Mouse (Mus musculus): ENCODE data around the gene Irak1. TPM values are rescaled to one million over a fixed set of nuclear protein-coding genes. Genes with fewer than 3 reads are reported as not detected.
A peak's percentile ranks its signal among the peaks of the same experiment; 100 is the strongest.

Gene Irak1
- polyA plus RNA-seq, 1 experiment from 2014 or later = 28.0 TPM

- DNase-seq (ENCODE audit: low spot score) (no peak), ATAC-seq (replicated peaks; ENCODE audit: insufficient number of reproducible peaks, low FRiP score, low TSS enrichment, low read depth) (no peak)
- Histone ChIP-seq H3K4me1 (ENCODE audit: control insufficient read depth, insufficient read depth, low read length) (no peaks in the 10 kb centered on the region), H3K4me2 (ENCODE audit: low read depth, low read length) (no peak overlapping the region), H3K4me3 (ENCODE audit: low read depth, low read length) (no peak overlapping the region), H3K36me3 (replicated peaks; ENCODE audit: control insufficient read depth, insufficient read depth, low read depth, low read length) (no peaks in the 10 kb centered on the region), H3K9ac (replicated peaks; ENCODE audit: low read length) (no peak overlapping the region), H3K27me3 (ENCODE audit: control insufficient read depth, insufficient read depth, low read length) (no peaks in the 10 kb centered on the region), H3K9me3 (replicated peaks; ENCODE audit: control insufficient read depth, low read length) (no peaks in the 10 kb centered on the region), H3K27ac (replicated peaks; ENCODE audit: low read depth, low read length) (no peak overlapping the region)
These were observed 52.9 kb downstream of the Irak1 start for GRCm38 (mm10) chrX:73970781-73971180.

- Histone ChIP-seq H3K27me3 (ENCODE audit: control insufficient read depth, insufficient read depth, low read length) (no peaks in the 10 kb centered on the region), H3K4me1 (ENCODE audit: control insufficient read depth, insufficient read depth, low read length) (no peaks in the 10 kb centered on the region), H3K4me2 (ENCODE audit: low read depth, low read length) (no peak overlapping the region), H3K9ac (replicated peaks; ENCODE audit: low read length) (no peak overlapping the region), H3K9me3 (replicated peaks; ENCODE audit: control insufficient read depth, low read length) (no peaks in the 10 kb centered on the region), H3K36me3 (replicated peaks; ENCODE audit: control insufficient read depth, insufficient read depth, low read depth, low read length) (no peaks in the 10 kb centered on the region), H3K4me3 (ENCODE audit: low read depth, low read length) (no peak overlapping the region), H3K27ac (replicated peaks; ENCODE audit: low read depth, low read length) (no peak overlapping the region)
- 89% methylated on average over 2 of the region's 2 CpGs for WGBS
- ATAC-seq (replicated peaks; ENCODE audit: insufficient number of reproducible peaks, low FRiP score, low TSS enrichment, low read depth) (no peak), DNase-seq (ENCODE audit: low spot score) (no peak)
These were observed 54.0 kb downstream of the Irak1 start for GRCm38 (mm10) chrX:73969729-73970128.

- Histone ChIP-seq H3K4me3 (ENCODE audit: low read depth, low read length) (no peak overlapping the region), H3K9me3 (replicated peaks; ENCODE audit: control insufficient read depth, low read length) (no peaks in the 10 kb centered on the region), H3K27ac (replicated peaks; ENCODE audit: low read depth, low read length) (no peak overlapping the region), H3K27me3 (ENCODE audit: control insufficient read depth, insufficient read depth, low read length) (no peaks in the 10 kb centered on the region), H3K9ac (replicated peaks; ENCODE audit: low read length) (no peak overlapping the region), H3K4me2 (ENCODE audit: low read depth, low read length) (no peak overlapping the region), H3K36me3 (replicated peaks; ENCODE audit: control insufficient read depth, insufficient read depth, low read depth, low read length) (no peaks in the 10 kb centered on the region), H3K4me1 (ENCODE audit: control insufficient read depth, insufficient read depth, low read length) (peaks cover 3% of the 10 kb centered on the region; the same call in 1 of the 2 replicates)
- ATAC-seq (replicated peaks; ENCODE audit: insufficient number of reproducible peaks, low FRiP score, low TSS enrichment, low read depth) = no peak
- WGBS = 72% methylated on average over 1 of the region's 1 CpGs
- DNase-seq (ENCODE audit: low spot score) = no peak
These were observed 54.6 kb downstream of the Irak1 start for GRCm38 (mm10) chrX:73969167-73969566.

- Histone ChIP-seq H3K36me3 (replicated peaks; ENCODE audit: control insufficient read depth, insufficient read depth, low read depth, low read length) (no peaks in the 10 kb centered on the region), H3K27ac (replicated peaks; ENCODE audit: low read depth, low read length) (peak overlapping the region; percentile 96), H3K27me3 (ENCODE audit: control insufficient read depth, insufficient read depth, low read length) (no peaks in the 10 kb centered on the region), H3K9ac (replicated peaks; ENCODE audit: low read length) (peak overlapping the region; percentile 76), H3K4me3 (ENCODE audit: low read depth, low read length) (peak overlapping the region; percentile 67), H3K4me2 (ENCODE audit: low read depth, low read length) (peak overlapping the region; percentile 36), H3K4me1 (ENCODE audit: control insufficient read depth, insufficient read depth, low read length) (peaks cover 3% of the 10 kb centered on the region; the same call in 1 of the 2 replicates), H3K9me3 (replicated peaks; ENCODE audit: control insufficient read depth, low read length) (no peaks in the 10 kb centered on the region)
- peak; percentile 89 for DNase-seq (ENCODE audit: low spot score)
- peak; percentile 80 for ATAC-seq (replicated peaks; ENCODE audit: insufficient number of reproducible peaks, low FRiP score, low TSS enrichment, low read depth)
- 14% methylated on average over 54 of the region's 60 CpGs for WGBS
These were observed 56.3 kb downstream of the Irak1 start for GRCm38 (mm10) chrX:73967177-73968075.

- peak; percentile 80 for ATAC-seq (replicated peaks; ENCODE audit: insufficient number of reproducible peaks, low FRiP score, low TSS enrichment, low read depth)
- Histone ChIP-seq H3K36me3 (replicated peaks; ENCODE audit: control insufficient read depth, insufficient read depth, low read depth, low read length) (no peaks in the 10 kb centered on the region), H3K27me3 (ENCODE audit: control insufficient read depth, insufficient read depth, low read length) (no peaks in the 10 kb centered on the region), H3K27ac (replicated peaks; ENCODE audit: low read depth, low read length) (peak within 1 kb of the TSS; percentile 96), H3K4me3 (ENCODE audit: low read depth, low read length) (peak within 1 kb of the TSS; percentile 67), H3K9ac (replicated peaks; ENCODE audit: low read length) (peak within 1 kb of the TSS; percentile 76), H3K4me2 (ENCODE audit: low read depth, low read length) (peak within 1 kb of the TSS; percentile 57), H3K4me1 (ENCODE audit: control insufficient read depth, insufficient read depth, low read length) (peaks cover 3% of the 10 kb centered on the region; the same call in 1 of the 2 replicates), H3K9me3 (replicated peaks; ENCODE audit: control insufficient read depth, low read length) (no peaks in the 10 kb centered on the region)
- peak; percentile 85 for DNase-seq (ENCODE audit: low spot score)
- 17% methylated on average over 45 of the region's 58 CpGs for WGBS
These were observed 57.2 kb downstream of the Irak1 start, which contains the start of gene Hcfc1 for GRCm38 (mm10) chrX:73966248-73967176. Gene Hcfc1, minus strand, starts transcription at chrX:73966357.

- no peaks in the 10 kb centered on the region for H3K9me3 ChIP-seq (replicated peaks; ENCODE audit: control insufficient read depth, low read length)
- peak overlapping the region; percentile 76 for H3K9ac ChIP-seq (replicated peaks; ENCODE audit: low read length)
- peak overlapping the region; percentile 57 for H3K4me2 ChIP-seq (ENCODE audit: low read depth, low read length)
- H3K27ac ChIP-seq (replicated peaks; ENCODE audit: low read depth, low read length) = peak overlapping the region; percentile 96; the same call in 1 of the 2 replicates
- no peak for ATAC-seq (replicated peaks; ENCODE audit: insufficient number of reproducible peaks, low FRiP score, low TSS enrichment, low read depth)
- H3K4me3 ChIP-seq (ENCODE audit: low read depth, low read length) = peak overlapping the region; percentile 67
- 13% methylated on average over 19 of the region's 20 CpGs for whole genome bisulfite sequencing
- peaks cover 3% of the 10 kb centered on the region; the same call in 1 of the 2 replicates for H3K4me1 ChIP-seq (ENCODE audit: control insufficient read depth, insufficient read depth, low read length)
- no peaks in the 10 kb centered on the region for H3K27me3 ChIP-seq (ENCODE audit: control insufficient read depth, insufficient read depth, low read length)
- H3K36me3 ChIP-seq (replicated peaks; ENCODE audit: control insufficient read depth, insufficient read depth, low read depth, low read length) = no peaks in the 10 kb centered on the region
- DNase-seq (ENCODE audit: low spot score) = peak; percentile 30
These were observed 58.4 kb downstream of the Irak1 start for GRCm38 (mm10) chrX:73965307-73965706.

- peaks cover 3% of the 10 kb centered on the region; the same call in 1 of the 2 replicates for H3K4me1 ChIP-seq (ENCODE audit: control insufficient read depth, insufficient read depth, low read length)
- 54% methylated on average over 3 of the region's 3 CpGs for WGBS
- no peaks in the 10 kb centered on the region for H3K27me3 ChIP-seq (ENCODE audit: control insufficient read depth, insufficient read depth, low read length)
- ATAC-seq (replicated peaks; ENCODE audit: insufficient number of reproducible peaks, low FRiP score, low TSS enrichment, low read depth) (no peak), DNase-seq (ENCODE audit: low spot score) (no peak)
- H3K27ac ChIP-seq (replicated peaks; ENCODE audit: low read depth, low read length) = no peak overlapping the region
- peak overlapping the region; percentile 57 for H3K4me2 ChIP-seq (ENCODE audit: low read depth, low read length)
- peak overlapping the region; percentile 76 for H3K9ac ChIP-seq (replicated peaks; ENCODE audit: low read length)
- H3K4me3 ChIP-seq (ENCODE audit: low read depth, low read length) = peak overlapping the region; percentile 67
- no peaks in the 10 kb centered on the region for H3K36me3 ChIP-seq (replicated peaks; ENCODE audit: control insufficient read depth, insufficient read depth, low read depth, low read length)
- no peaks in the 10 kb centered on the region for H3K9me3 ChIP-seq (replicated peaks; ENCODE audit: control insufficient read depth, low read length)
These were observed 59.4 kb downstream of the Irak1 start for GRCm38 (mm10) chrX:73964363-73964762.
